35 mouse cellular contexts compared by ENCODE assay signal in the genomic region with DNA sequence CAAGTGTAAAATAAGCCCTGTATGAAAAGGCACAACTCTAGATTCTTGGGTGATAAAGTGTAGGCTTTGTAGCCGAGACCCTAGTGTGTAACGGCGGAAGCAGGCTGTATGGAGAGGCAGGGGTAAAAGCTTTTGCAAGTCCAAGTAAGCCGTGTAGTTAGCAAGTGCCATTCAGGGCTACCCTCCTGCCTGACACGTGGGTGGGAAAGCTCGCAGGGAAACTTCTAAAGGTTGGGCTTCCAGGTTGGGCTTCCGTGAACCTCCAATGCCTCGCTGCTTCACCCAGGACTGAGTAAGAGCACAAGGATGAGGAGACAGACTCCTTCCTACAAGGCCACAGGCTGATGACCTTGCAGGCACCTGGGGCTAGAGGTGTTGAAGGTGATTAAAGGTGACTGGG. TPM values are rescaled to one million over a fixed set of nuclear protein-coding genes. Genes with fewer than 3 reads are reported as not detected.
A peak's percentile ranks its signal among the peaks of the same experiment; 100 is the strongest.
DNase-seq lines count a peak whose midpoint lies in the region; ATAC-seq lines count a peak whose summit lies in the region.
"Had no signal": no experiment of that assay in that cellular context is flagged by ENCODE, and none has a peak within 500 bp of the region (broad histone marks: within the 10 kb centered on the region; RNA-seq: fewer than 3 reads in every experiment).

No protein-coding gene starts in this region.

- H3K27ac ChIP-seq in heart, embryonic 10.5 days = peak overlapping the region; percentile 42; the same call in 1 of the 2 replicates
- peak overlapping the region; percentile 75; the same call in 1 of the 2 replicates for H3K27ac ChIP-seq in liver, embryonic 13.5 days
- no peak overlapping the region for H3K27ac ChIP-seq in liver, embryonic 12.5 days
- no peak overlapping the region for H3K27ac ChIP-seq in forebrain, embryonic 16.5 days (ENCODE audit: low read length)
- H3K27ac ChIP-seq: forebrain, embryonic 15.5 days; heart, adult 2 months; heart, embryonic 15.5 days; hindbrain, embryonic 14.5 days; left cerebral cortex, adult 2 months; lung, embryonic 15.5 days; neural tube, embryonic 12.5 days had no signal

- ATAC-seq in liver, embryonic 13.5 days (ENCODE audit: low read depth) = no peak
- no peak for ATAC-seq in liver, embryonic 12.5 days
- no peak for ATAC-seq in forebrain, embryonic 16.5 days
- ATAC-seq: Patski had no signal

- no peak overlapping the region for H3K4me2 ChIP-seq in liver, embryonic 13.5 days
- no peak overlapping the region for H3K4me2 ChIP-seq in liver, embryonic 12.5 days
- H3K4me2 ChIP-seq in forebrain, embryonic 16.5 days (ENCODE audit: low read length) = no peak overlapping the region
- H3K4me2 ChIP-seq: forebrain, embryonic 15.5 days; neural tube, embryonic 12.5 days had no signal

- H3K27me3 ChIP-seq in heart, embryonic 10.5 days (ENCODE audit: insufficient read depth, poor library complexity, severe bottlenecking) = no peaks in the 10 kb centered on the region
- no peaks in the 10 kb centered on the region for H3K27me3 ChIP-seq in liver, embryonic 13.5 days
- no peaks in the 10 kb centered on the region for H3K27me3 ChIP-seq in liver, embryonic 12.5 days (replicated peaks)
- no peaks in the 10 kb centered on the region for H3K27me3 ChIP-seq in forebrain, embryonic 16.5 days (replicated peaks; ENCODE audit: control insufficient read depth, insufficient read depth, low read length)
- H3K27me3 ChIP-seq: forebrain, embryonic 15.5 days; heart, embryonic 15.5 days; lung, embryonic 15.5 days; megakaryocyte, embryonic 14.5 days; neural tube, embryonic 12.5 days; Patski had no signal

- DNase-seq in heart, embryonic 10.5 days (ENCODE audit: low spot score) = peak; percentile 73
- DNase-seq in heart, postnatal 14 days = no peak
- DNase-seq in liver, embryonic 13.5 days = no peak
- DNase-seq in ZHBTc4 (ENCODE audit: low read depth, low spot score) = peak; percentile 46
- peak; percentile 23 for DNase-seq in kidney, postnatal 10 days
- no peak for DNase-seq in left cerebral cortex, postnatal 14 days (ENCODE audit: low spot score in 2 of 2)
- DNase-seq: adrenal gland, adult 2 months; cerebellum, adult 18-20 months; cerebellum, postnatal 14 days; embryo, embryonic 11 days; gastrocnemius, postnatal 25 days; heart, adult 2 months; heart, postnatal 4 days; left cerebral cortex, postnatal 4 days; lung, postnatal 36 days; midbrain, embryonic 14.5 days; right cerebral cortex, postnatal 25 days; thymus, adult 2 months; thymus, postnatal 4 days had no signal

- no peak overlapping the region for H3K4me3 ChIP-seq in heart, embryonic 10.5 days
- no peak overlapping the region for H3K4me3 ChIP-seq in liver, embryonic 13.5 days (replicated peaks)
- no peak overlapping the region for H3K4me3 ChIP-seq in liver, embryonic 12.5 days
- no peak overlapping the region for H3K4me3 ChIP-seq in forebrain, embryonic 16.5 days (replicated peaks; ENCODE audit: low read length)
- H3K4me3 ChIP-seq: forebrain, embryonic 15.5 days; heart, adult 2 months; heart, embryonic 15.5 days; left cerebral cortex, adult 2 months; lung, embryonic 15.5 days; neural tube, embryonic 12.5 days had no signal

- WGBS in heart, embryonic 10.5 days = 65% methylated on average over 8 of the region's 8 CpGs
- 82% methylated on average over 8 of the region's 8 CpGs for WGBS in liver, embryonic 13.5 days (ENCODE audit: insufficient replicate concordance)
- WGBS in liver, embryonic 12.5 days (ENCODE audit: insufficient replicate concordance) = 84% methylated on average over 8 of the region's 8 CpGs
- 69% methylated on average over 8 of the region's 8 CpGs for WGBS in forebrain, embryonic 16.5 days

- H3K36me3 ChIP-seq in heart, embryonic 10.5 days = peaks cover 9% of the 10 kb centered on the region
- H3K36me3 ChIP-seq in liver, embryonic 13.5 days = peaks cover 31% of the 10 kb centered on the region
- H3K36me3 ChIP-seq in liver, embryonic 12.5 days = peaks cover 41% of the 10 kb centered on the region
- H3K36me3 ChIP-seq in forebrain, embryonic 16.5 days (ENCODE audit: control insufficient read depth, insufficient read depth) = no peaks in the 10 kb centered on the region
- H3K36me3 ChIP-seq: forebrain, embryonic 15.5 days; heart, embryonic 15.5 days; lung, embryonic 15.5 days; neural tube, embryonic 12.5 days had no signal

- H3K4me1 ChIP-seq in heart, embryonic 10.5 days = peaks cover 24% of the 10 kb centered on the region
- H3K4me1 ChIP-seq in liver, embryonic 13.5 days (replicated peaks) = peaks cover 49% of the 10 kb centered on the region
- peaks cover 55% of the 10 kb centered on the region for H3K4me1 ChIP-seq in liver, embryonic 12.5 days
- peaks cover 3% of the 10 kb centered on the region; the same call in 1 of the 2 replicates for H3K4me1 ChIP-seq in forebrain, embryonic 16.5 days (replicated peaks; ENCODE audit: control insufficient read depth, insufficient read depth, low read length)

- intact Hi-C loops in heart, postnatal 14 days (cut with DNase I) = loop anchor here (10.0 kb wide), 1 partner anchor 490 kb away; no protein-coding TSS in a partner anchor
- intact Hi-C loops in left cerebral cortex, postnatal 14 days (cut with DNase I) = no loop called here

- no peaks in the 10 kb centered on the region for H3K9me3 ChIP-seq in heart, embryonic 10.5 days
- no peaks in the 10 kb centered on the region for H3K9me3 ChIP-seq in liver, embryonic 13.5 days (replicated peaks)
- H3K9me3 ChIP-seq in liver, embryonic 12.5 days (replicated peaks) = no peaks in the 10 kb centered on the region
- H3K9me3 ChIP-seq in forebrain, embryonic 16.5 days (ENCODE audit: control insufficient read depth, low read length) = no peaks in the 10 kb centered on the region
- H3K9me3 ChIP-seq: forebrain, embryonic 15.5 days; G1E; heart, embryonic 15.5 days; lung, embryonic 15.5 days; megakaryocyte, embryonic 14.5 days; neural tube, embryonic 12.5 days had no signal

- H3K9ac ChIP-seq in liver, embryonic 13.5 days = no peak overlapping the region
- H3K9ac ChIP-seq in liver, embryonic 12.5 days = no peak overlapping the region
- H3K9ac ChIP-seq in forebrain, embryonic 16.5 days (replicated peaks; ENCODE audit: low read depth, low read length) = no peak overlapping the region
- H3K9ac ChIP-seq: forebrain, embryonic 15.5 days; heart, embryonic 15.5 days; hindbrain, embryonic 14.5 days; lung, embryonic 15.5 days; neural tube, embryonic 12.5 days had no signal

RNA-seq across cellular contexts. Expression of a gene that starts 23.5 kb away (rescaled TPM):
- 53.7 and 72.9 TPM in 2 replicates for polyA plus RNA-seq in heart, embryonic 10.5 days (2016; fragmentation: Nextera tagmentation; extraction: Ambion mirVana)
- 10 to 100 TPM; 28.2 to 29.4 TPM for total RNA-seq in heart, postnatal 14 days (2021)
- polyA plus RNA-seq in liver, embryonic 13.5 days (2015; fragmentation: Nextera tagmentation; extraction: Ambion mirVana) = 53.6 and 66.0 TPM in 2 replicates
- polyA plus RNA-seq in liver, embryonic 12.5 days (2016; fragmentation: Nextera tagmentation; extraction: Ambion mirVana) = 67.4 and 73.0 TPM in 2 replicates
- 14.2 and 15.1 TPM in 2 replicates for polyA plus RNA-seq in forebrain, embryonic 16.5 days (2015; fragmentation: Nextera tagmentation; extraction: Ambion mirVana)
- 10 to 100 TPM; 32.2 to 41.1 TPM for total RNA-seq in left cerebral cortex, postnatal 14 days (2021)

RNA-seq across cellular contexts. Expression of a gene that starts 23.5 kb away (rescaled TPM):
- polyA plus RNA-seq in heart, embryonic 10.5 days (2016; fragmentation: Nextera tagmentation; extraction: Ambion mirVana) = not detected in 2 replicates
- not detected for total RNA-seq in heart, postnatal 14 days (2021)
- not detected in 2 replicates for polyA plus RNA-seq in liver, embryonic 13.5 days (2015; fragmentation: Nextera tagmentation; extraction: Ambion mirVana)
- not detected in 2 replicates for polyA plus RNA-seq in liver, embryonic 12.5 days (2016; fragmentation: Nextera tagmentation; extraction: Ambion mirVana)
- polyA plus RNA-seq in forebrain, embryonic 16.5 days (2015; fragmentation: Nextera tagmentation; extraction: Ambion mirVana) = 0.10 TPM in 1 of 2 replicates, not detected in the other
- total RNA-seq in left cerebral cortex, postnatal 14 days (2021) = not detected
- total RNA-seq: adrenal gland, adult 2 months; gastrocnemius, postnatal 25 days; heart, adult 2 months; heart, postnatal 4 days; layer of hippocampus, postnatal 10 days; left cerebral cortex, adult 2 months; left cerebral cortex, postnatal 4 days had no signal
- polyA plus RNA-seq: adrenal gland, adult 2 months; forebrain, embryonic 15.5 days; G1E; heart, adult 2 months; heart, embryonic 15.5 days; hindbrain, embryonic 14.5 days; liver, embryonic 11.5 days; lung, embryonic 15.5 days; midbrain, embryonic 14.5 days; neural tube, embryonic 12.5 days; Patski; spleen, adult 2 months; thymus, adult 2 months had no signal

RNA-seq across cellular contexts. Expression of a gene that starts 40.6 kb away (rescaled TPM):
- not detected in 2 replicates for polyA plus RNA-seq in heart, embryonic 10.5 days (2016; fragmentation: Nextera tagmentation; extraction: Ambion mirVana)
- not detected for total RNA-seq in heart, postnatal 14 days (2021)
- polyA plus RNA-seq in liver, embryonic 13.5 days (2015; fragmentation: Nextera tagmentation; extraction: Ambion mirVana) = not detected in 2 replicates
- not detected in 2 replicates for polyA plus RNA-seq in liver, embryonic 12.5 days (2016; fragmentation: Nextera tagmentation; extraction: Ambion mirVana)
- polyA plus RNA-seq in forebrain, embryonic 16.5 days (2015; fragmentation: Nextera tagmentation; extraction: Ambion mirVana) = not detected in 2 replicates
- not detected for total RNA-seq in left cerebral cortex, postnatal 14 days (2021)
- total RNA-seq: adrenal gland, adult 2 months; G1E; gastrocnemius, postnatal 25 days; heart, adult 2 months; heart, postnatal 4 days; layer of hippocampus, postnatal 10 days; left cerebral cortex, adult 2 months; left cerebral cortex, postnatal 4 days had no signal
- polyA plus RNA-seq: adrenal gland, adult 2 months; forebrain, embryonic 15.5 days; G1E; heart, adult 2 months; heart, embryonic 15.5 days; hindbrain, embryonic 14.5 days; intestine, embryonic 14.5 days; liver, embryonic 11.5 days; lung, embryonic 15.5 days; midbrain, embryonic 14.5 days; neural tube, embryonic 12.5 days; Patski; spleen, adult 2 months; thymus, adult 2 months had no signal

RNA-seq across cellular contexts. Expression of a gene that starts 50.6 kb away (rescaled TPM):
- not detected in 2 replicates for polyA plus RNA-seq in heart, embryonic 10.5 days (2016; fragmentation: Nextera tagmentation; extraction: Ambion mirVana)
- not detected for total RNA-seq in heart, postnatal 14 days (2021)
- not detected in 2 replicates for polyA plus RNA-seq in liver, embryonic 13.5 days (2015; fragmentation: Nextera tagmentation; extraction: Ambion mirVana)
- not detected in 2 replicates for polyA plus RNA-seq in liver, embryonic 12.5 days (2016; fragmentation: Nextera tagmentation; extraction: Ambion mirVana)
- polyA plus RNA-seq in forebrain, embryonic 16.5 days (2015; fragmentation: Nextera tagmentation; extraction: Ambion mirVana) = 0.21 and 0.56 TPM in 2 replicates
- total RNA-seq in left cerebral cortex, postnatal 14 days (2021) = not detected
- total RNA-seq: adrenal gland, adult 2 months; gastrocnemius, postnatal 25 days; heart, adult 2 months; heart, postnatal 4 days; layer of hippocampus, postnatal 10 days had no signal
- polyA plus RNA-seq: adrenal gland, adult 2 months; embryonic facial prominence, embryonic 14.5 days; G1E; heart, adult 2 months; heart, embryonic 15.5 days; liver, embryonic 11.5 days; lung, embryonic 15.5 days; midbrain, embryonic 14.5 days; neural tube, embryonic 12.5 days; Patski; spleen, adult 2 months had no signal

RNA-seq across cellular contexts. Expression of a gene that starts 57.0 kb away (rescaled TPM):
- not detected in 2 replicates for polyA plus RNA-seq in heart, embryonic 10.5 days (2016; fragmentation: Nextera tagmentation; extraction: Ambion mirVana)
- not detected for total RNA-seq in heart, postnatal 14 days (2021)
- not detected in 2 replicates for polyA plus RNA-seq in liver, embryonic 13.5 days (2015; fragmentation: Nextera tagmentation; extraction: Ambion mirVana)
- polyA plus RNA-seq in liver, embryonic 12.5 days (2016; fragmentation: Nextera tagmentation; extraction: Ambion mirVana) = not detected in 2 replicates
- polyA plus RNA-seq in forebrain, embryonic 16.5 days (2015; fragmentation: Nextera tagmentation; extraction: Ambion mirVana) = 0.55 TPM in 1 of 2 replicates, not detected in the other
- total RNA-seq in left cerebral cortex, postnatal 14 days (2021) = not detected
- total RNA-seq: adrenal gland, adult 2 months; G1E; gastrocnemius, postnatal 25 days; heart, adult 2 months; heart, postnatal 4 days; layer of hippocampus, postnatal 10 days; left cerebral cortex, adult 2 months; left cerebral cortex, postnatal 4 days had no signal
- polyA plus RNA-seq: adrenal gland, adult 2 months; forebrain, embryonic 15.5 days; G1E; heart, adult 2 months; hindbrain, embryonic 14.5 days; intestine, embryonic 14.5 days; liver, embryonic 11.5 days; lung, embryonic 15.5 days; midbrain, embryonic 14.5 days; neural tube, embryonic 12.5 days; Patski; spleen, adult 2 months had no signal

Comparison
In these comparisons a context has a peak if more than half of its experiments do, and no peak if none do; other contexts are left out.
1. DNase-seq: peak in heart, embryonic 10.5 days (single experiment), ZHBTc4 (single experiment) and kidney, postnatal 10 days (single experiment); none in heart, postnatal 14 days (0 of 2), liver, embryonic 13.5 days (single experiment) and left cerebral cortex, postnatal 14 days (0 of 2).
2. H3K27ac ChIP-seq: peak in heart, embryonic 10.5 days (single experiment) and liver, embryonic 13.5 days (single experiment); none in liver, embryonic 12.5 days (single experiment) and forebrain, embryonic 16.5 days (single experiment).